Mouse (Mus musculus) CD4-positive naive resting alpha-beta T cell, adult 57 days (primary cell): ENCODE data around the gene Foxo4. TPM values are rescaled to one million over a fixed set of nuclear protein-coding genes. Genes with fewer than 3 reads are reported as not detected.

Source experiments
- total RNA-seq: library from RNA; stranded (reverse); gene quantifications from one replicate; pipeline ENCODE4 v1.2.4, GENCODE M21; 2023

The Foxo4 gene
- total RNA-seq, result 42.9 TPM

GRCm38 (mm10) chrX:101253952-101254729 lies at the start of gene Foxo4:
Foxo4 (plus strand) TSS chrX:101254528.

GRCm38 (mm10) chrX:101221834-101222795 lies 32.2 kb upstream of the Foxo4 start, which contains the start of gene Snx12:
Snx12 (minus strand) TSS chrX:101222563.

GRCm38 (mm10) chrX:101263892-101264291 lies 9.6 kb downstream of the Foxo4 start, which contains the start of gene Gm614:
Gm614 (minus strand) TSS chrX:101263992.

DNA sequence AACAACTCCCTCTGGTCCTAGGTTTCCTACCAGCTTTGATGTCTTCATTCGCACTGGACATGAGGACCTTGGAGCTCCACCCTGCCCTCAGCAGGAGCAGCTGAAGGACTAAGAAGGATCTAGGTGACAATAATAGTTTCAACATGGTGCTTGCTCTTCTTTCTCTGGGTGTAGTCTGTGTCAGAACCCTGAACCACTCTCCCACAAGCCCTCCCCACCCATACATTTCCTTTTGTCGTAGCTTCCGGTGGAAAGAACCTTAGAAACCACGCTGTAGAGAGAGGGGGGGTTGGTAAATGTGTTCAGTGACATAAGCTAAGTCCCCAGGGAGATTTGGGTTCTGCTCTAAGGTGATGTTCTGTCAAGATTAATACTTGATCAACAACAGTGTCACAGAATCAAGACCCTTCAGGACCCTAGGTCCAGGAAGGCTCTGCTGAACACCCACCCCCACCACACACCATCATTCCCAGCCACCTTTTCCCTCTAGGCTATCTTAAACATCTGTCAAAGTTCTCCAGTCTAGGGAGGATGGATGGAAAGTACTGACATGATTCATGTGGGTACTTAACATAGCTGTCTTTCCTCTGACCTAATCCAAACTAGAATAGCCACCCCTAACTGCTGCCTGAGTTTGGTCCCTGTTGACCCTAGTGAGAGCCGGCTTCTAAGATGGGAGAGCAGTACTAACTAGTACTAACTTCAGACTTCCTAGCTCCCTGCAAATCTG lies 13.9 kb downstream of the Foxo4 start, which contains the start of gene Il2rg:
Gene Il2rg, minus strand, starts transcription at position 231 of the 730 bp plus-strand sequence.

DNA sequence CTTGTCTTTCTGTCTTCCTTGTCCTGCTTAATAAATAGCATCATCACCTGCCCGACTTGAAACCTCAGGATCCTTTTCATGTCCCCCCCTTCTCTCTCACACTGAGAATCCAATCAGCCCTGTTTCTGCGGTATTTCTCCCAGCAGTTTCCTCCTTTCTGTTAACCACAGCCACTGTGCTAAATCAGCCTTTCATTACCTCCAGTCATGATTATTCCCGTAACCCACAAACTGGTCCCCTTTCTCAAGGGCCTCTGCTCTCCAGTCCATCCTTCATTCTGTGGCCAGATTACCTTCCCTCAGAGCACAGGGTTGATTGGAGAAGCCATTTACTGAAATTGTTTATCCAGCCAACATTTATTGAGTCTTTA lies 14.4 kb downstream of the Foxo4 start, which contains the start of gene Gm20489:
Gene Gm20489, minus strand, starts transcription at position 269 of the 370 bp plus-strand sequence.

GRCm38 (mm10) chrX:101273875-101274738 lies 19.8 kb downstream of the Foxo4 start, which contains the start of gene Med12:
Med12 (plus strand) TSS chrX:101274030.

GRCm38 (mm10) chrX:101299055-101299454 lies 44.7 kb downstream of the Foxo4 start, which contains the start of gene Nlgn3:
Nlgn3 (plus strand) TSS chrX:101299168.

Other genes starting within 250 kb of the Foxo4 start
- 0.30 TPM for gene Tex11, start 194.9 kb upstream of the Foxo4 start, total RNA-seq
- 1.2 TPM for gene Slc7a3, start 168.5 kb upstream of the Foxo4 start, total RNA-seq
- 38.6 TPM for gene Snx12, start 32.0 kb upstream of the Foxo4 start, total RNA-seq
- 60.6 TPM for gene Gm614, start 9.5 kb downstream of the Foxo4 start, total RNA-seq
- gene Il2rg, start 13.7 kb downstream of the Foxo4 start, total RNA-seq, result 628 TPM
- not detected for gene Gm20489, start 14.5 kb downstream of the Foxo4 start, total RNA-seq
- gene Med12, start 19.5 kb downstream of the Foxo4 start, total RNA-seq, result 152 TPM
- 2.3 TPM for gene Nlgn3, start 44.6 kb downstream of the Foxo4 start, total RNA-seq
- gene Gjb1, start 121.8 kb downstream of the Foxo4 start, total RNA-seq, result not detected
- gene Zmym3, start 166.3 kb downstream of the Foxo4 start, total RNA-seq, result 19.6 TPM
- gene Nono, start 174.8 kb downstream of the Foxo4 start, total RNA-seq, result 215 TPM
- gene Itgb1bp2, start 194.6 kb downstream of the Foxo4 start, total RNA-seq, result 3.4 TPM